Comparison of ENCODE assay signal across 21 mouse cellular contexts in genomic region chr3:28761225-28761789, GRCm38 (mm10). TPM values are rescaled to one million over a fixed set of nuclear protein-coding genes. Genes with fewer than 3 reads are reported as not detected.
DNase-seq lines count a peak whose midpoint lies in the region; ATAC-seq lines count a peak whose summit lies in the region.
"Had no signal": no experiment of that assay in that cellular context is flagged by ENCODE, and none has a peak within 500 bp of the region (broad histone marks: within the 10 kb centered on the region; RNA-seq: fewer than 3 reads in every experiment).

No protein-coding gene starts in this region.

- no peaks in the 10 kb centered on the region for H3K36me3 ChIP-seq in heart, embryonic 12.5 days
- no peaks in the 10 kb centered on the region for H3K36me3 ChIP-seq in neural tube, embryonic 15.5 days
- H3K36me3 ChIP-seq: embryonic facial prominence, embryonic 15.5 days; forebrain, embryonic 10.5 days; heart, embryonic 13.5 days; hindbrain, embryonic 15.5 days had no signal

- no peak overlapping the region for H3K4me2 ChIP-seq in heart, embryonic 12.5 days
- H3K4me2 ChIP-seq in neural tube, embryonic 15.5 days = no peak overlapping the region
- H3K4me2 ChIP-seq: embryonic facial prominence, embryonic 15.5 days; heart, embryonic 13.5 days; hindbrain, embryonic 15.5 days had no signal

- H3K4me3 ChIP-seq in heart, embryonic 12.5 days = no peak overlapping the region
- no peak overlapping the region for H3K4me3 ChIP-seq in neural tube, embryonic 15.5 days (replicated peaks)
- H3K4me3 ChIP-seq: embryonic facial prominence, embryonic 15.5 days; erythroblast, embryonic 14.5 days; forebrain, embryonic 10.5 days; heart, embryonic 13.5 days; hindbrain, embryonic 15.5 days had no signal

- no peak for ATAC-seq in heart, embryonic 12.5 days (ENCODE audit: insufficient number of reproducible peaks, low FRiP score)
- peak; percentile 45; the same call in 1 of the 2 replicates for ATAC-seq in neural tube, embryonic 15.5 days (ENCODE audit: low FRiP score)
- ATAC-seq: activated CD4-positive, CD25-positive, alpha-beta regulatory T cell, adult 4 months; intestine, embryonic 16.5 days; Patski had no signal

- H3K9ac ChIP-seq in heart, embryonic 12.5 days = no peak overlapping the region
- H3K9ac ChIP-seq in neural tube, embryonic 15.5 days (replicated peaks) = no peak overlapping the region
- H3K9ac ChIP-seq: embryonic facial prominence, embryonic 15.5 days; heart, embryonic 13.5 days; hindbrain, embryonic 15.5 days had no signal

- H3K4me1 ChIP-seq in heart, embryonic 12.5 days (replicated peaks) = no peaks in the 10 kb centered on the region
- no peaks in the 10 kb centered on the region for H3K4me1 ChIP-seq in neural tube, embryonic 15.5 days
- H3K4me1 ChIP-seq: embryonic facial prominence, embryonic 15.5 days; forebrain, embryonic 10.5 days; heart, embryonic 13.5 days; hindbrain, embryonic 15.5 days had no signal

- no peaks in the 10 kb centered on the region for H3K27me3 ChIP-seq in heart, embryonic 12.5 days (replicated peaks)
- no peaks in the 10 kb centered on the region for H3K27me3 ChIP-seq in neural tube, embryonic 15.5 days (replicated peaks)
- H3K27me3 ChIP-seq: embryonic facial prominence, embryonic 15.5 days; heart, embryonic 13.5 days; hindbrain, embryonic 15.5 days; Patski had no signal

- peak; percentile 59 for DNase-seq in heart, adult 11 months
- peak; percentile 21 for DNase-seq in Muller cell, postnatal 12 days (ENCODE audit: inconsistent ontology term)
- DNase-seq in NIH3T3 (ENCODE audit: low read depth) = peak; percentile 17
- DNase-seq in lung, postnatal 10 days = no peak
- DNase-seq: adrenal gland, postnatal 14 days; cerebellum, adult 18-20 months; cerebellum, adult 9-11 months; cerebellum, postnatal 36 days; gastrocnemius, postnatal 14 days; heart, postnatal 36 days had no signal

- H3K9me3 ChIP-seq in heart, embryonic 12.5 days (replicated peaks) = no peaks in the 10 kb centered on the region
- H3K9me3 ChIP-seq in neural tube, embryonic 15.5 days (replicated peaks) = no peaks in the 10 kb centered on the region
- H3K9me3 ChIP-seq: embryonic facial prominence, embryonic 15.5 days; forebrain, embryonic 10.5 days; G1E; heart, embryonic 13.5 days; hindbrain, embryonic 15.5 days had no signal

- 85% methylated on average over 8 of the region's 8 CpGs for WGBS in heart, embryonic 12.5 days
- 33% methylated on average over 8 of the region's 8 CpGs for WGBS in neural tube, embryonic 15.5 days

- H3K27ac ChIP-seq in heart, embryonic 12.5 days (ENCODE audit: poor library complexity, severe bottlenecking) = no peak overlapping the region
- no peak overlapping the region for H3K27ac ChIP-seq in neural tube, embryonic 15.5 days (replicated peaks)
- H3K27ac ChIP-seq: embryonic facial prominence, embryonic 15.5 days; forebrain, embryonic 10.5 days; heart, embryonic 13.5 days; hindbrain, embryonic 15.5 days had no signal

RNA-seq across cellular contexts. Expression of gene Eif5a2, which starts 19.8 kb away (rescaled TPM):
- polyA plus RNA-seq in heart, embryonic 12.5 days (2016; fragmentation: Nextera tagmentation; extraction: Ambion mirVana) = 16.0 and 17.6 TPM in 2 replicates
- 9.6 and 10.1 TPM in 2 replicates for polyA plus RNA-seq in neural tube, embryonic 15.5 days (2015; fragmentation: Nextera tagmentation; extraction: Ambion mirVana)

RNA-seq across cellular contexts. Expression of gene Rpl22l1, which starts 43.9 kb away (rescaled TPM):
- polyA plus RNA-seq in heart, embryonic 12.5 days (2016; fragmentation: Nextera tagmentation; extraction: Ambion mirVana) = 328 and 330 TPM in 2 replicates
- polyA plus RNA-seq in neural tube, embryonic 15.5 days (2015; fragmentation: Nextera tagmentation; extraction: Ambion mirVana) = 252 and 266 TPM in 2 replicates
